Mouse (Mus musculus) kidney, embryonic 14.5 days (tissue): ENCODE data around the gene Skor1. TPM values are rescaled to one million over a fixed set of nuclear protein-coding genes. Genes with fewer than 3 reads are reported as not detected.

ENCODE experiments used
- ATAC-seq: fragments of 200-750 bp; cut with Nextera tagmentation; 2 replicates; pipeline ENCODE4 v1.8.0; 2017; ENCODE audit warnings: moderate number of reproducible peaks, mild to moderate bottlenecking, moderate TSS enrichment, moderate library complexity; ENCODE audit not compliant: low FRiP score, low TSS enrichment
- H3K27ac ChIP-seq: fragments of 300-500 bp; sonication (generic); 2 replicates; pipeline ENCODE4 v1.5.1; 2014; ENCODE audit warnings: low read depth, mild to moderate bottlenecking, low read length, moderate library complexity, mixed read lengths
- H3K27me3 ChIP-seq: fragments of 300-500 bp; sonication (generic); 2 replicates; pipeline ENCODE4 v1.6.1; 2014; ENCODE audit warnings: mild to moderate bottlenecking, low read length; ENCODE audit not compliant: control insufficient read depth, insufficient read depth
- H3K36me3 ChIP-seq: fragments of 300-500 bp; sonication (generic); 2 replicates; pipeline ENCODE4 v1.6.1; 2014; ENCODE audit warnings: low read length, mixed read lengths; ENCODE audit not compliant: control insufficient read depth, insufficient read depth
- H3K4me1 ChIP-seq: fragments of 300-500 bp; sonication (generic); 2 replicates; pipeline ENCODE4 v1.6.1; 2014; ENCODE audit warnings: low read length, mixed read lengths; ENCODE audit not compliant: control insufficient read depth, insufficient read depth
- H3K4me2 ChIP-seq: fragments of 300-500 bp; sonication (generic); replicated peaks from 2 replicates; pipeline ENCODE4 v1.6.1; 2014; ENCODE audit warnings: low read depth, mild to moderate bottlenecking, low read length
- H3K4me3 ChIP-seq: fragments of 300-500 bp; sonication (generic); 2 replicates; pipeline ENCODE4 v1.5.1; 2014; ENCODE audit warnings: mild to moderate bottlenecking, low read length
- H3K9ac ChIP-seq: fragments of 300-500 bp; sonication (generic); 2 replicates; pipeline ENCODE4 v1.6.1; 2014; ENCODE audit warnings: low read depth, mild to moderate bottlenecking, low read length, moderate library complexity
- H3K9me3 ChIP-seq: fragments of 300-500 bp; sonication (generic); 2 replicates; pipeline ENCODE4 v1.6.1; 2016; ENCODE audit warnings: low read length; ENCODE audit not compliant: control insufficient read depth
- WGBS: fragments of 180-500 bp; shearing (Covaris S2); extraction: QIAGEN DNeasy Blood & Tissue Kit; methylation state at CpG from one replicate; pipeline ENCODE4 v1.1.7; 2014; 5-methylcytosine and 5-hydroxymethylcytosine counted together
- polyA plus RNA-seq: library from polyadenylated mRNA; unstranded; fragments of >200 nt; fragmentation: Nextera tagmentation; extraction: Ambion mirVana; gene quantifications from 2 replicates; pipeline ENCODE4 v1.2.1, GENCODE M21; 2014

The Skor1 gene
- polyA plus RNA-seq, 1 experiment from 2014 or later: not detected

GRCm38 (mm10) chr9:63145249-63146125 lies 3.3 kb downstream of the Skor1 start:
- Histone ChIP-seq H3K27me3 (peaks cover 100% of the 10 kb centered on the region), H3K4me3 (peak overlapping the region; percentile 23; the same call in 1 of the 2 replicates), H3K4me1 (peaks cover 28% of the 10 kb centered on the region), H3K9ac (no peak overlapping the region), H3K9me3 (no peaks in the 10 kb centered on the region), H3K4me2 (no peak overlapping the region), H3K36me3 (no peaks in the 10 kb centered on the region), H3K27ac (no peak overlapping the region)
- no peak for ATAC-seq
- WGBS: 1% methylated on average over 71 of the region's 73 CpGs

- no peak for ATAC-seq
- peaks cover 100% of the 10 kb centered on the region for H3K27me3 ChIP-seq
- no peak overlapping the region for H3K9ac ChIP-seq
- H3K4me1 ChIP-seq: peaks cover 28% of the 10 kb centered on the region
- H3K9me3 ChIP-seq: no peaks in the 10 kb centered on the region
- no peak overlapping the region for H3K4me2 ChIP-seq
- H3K27ac ChIP-seq: no peak overlapping the region
- WGBS: 2% methylated on average over 75 of the region's 80 CpGs
- H3K36me3 ChIP-seq: no peaks in the 10 kb centered on the region
- peak overlapping the region; percentile 14; the same call in 1 of the 2 replicates for H3K4me3 ChIP-seq
Measured at GRCm38 (mm10) chr9:63144502-63145248, 4.1 kb downstream of the Skor1 start.

- Histone ChIP-seq H3K9me3 (no peaks in the 10 kb centered on the region), H3K36me3 (no peaks in the 10 kb centered on the region), H3K9ac (no peak overlapping the region), H3K27ac (no peak overlapping the region), H3K4me3 (peak overlapping the region; percentile 14), H3K4me2 (no peak overlapping the region), H3K4me1 (peaks cover 24% of the 10 kb centered on the region), H3K27me3 (peaks cover 100% of the 10 kb centered on the region)
- 2% methylated on average over 47 of the region's 47 CpGs for WGBS
- ATAC-seq: no peak
Measured at GRCm38 (mm10) chr9:63143641-63144501, 4.9 kb downstream of the Skor1 start.

- Histone ChIP-seq H3K27me3 (peaks cover 100% of the 10 kb centered on the region), H3K4me2 (no peak overlapping the region), H3K9me3 (no peaks in the 10 kb centered on the region), H3K4me3 (no peak overlapping the region; the same call in 1 of the 2 replicates), H3K4me1 (peaks cover 23% of the 10 kb centered on the region), H3K9ac (no peak overlapping the region), H3K27ac (no peak overlapping the region), H3K36me3 (no peaks in the 10 kb centered on the region)
- ATAC-seq: no peak
- WGBS: under 1% methylated on average over 25 of the region's 25 CpGs
Measured at GRCm38 (mm10) chr9:63143227-63143626, 5.5 kb downstream of the Skor1 start.

DNA sequence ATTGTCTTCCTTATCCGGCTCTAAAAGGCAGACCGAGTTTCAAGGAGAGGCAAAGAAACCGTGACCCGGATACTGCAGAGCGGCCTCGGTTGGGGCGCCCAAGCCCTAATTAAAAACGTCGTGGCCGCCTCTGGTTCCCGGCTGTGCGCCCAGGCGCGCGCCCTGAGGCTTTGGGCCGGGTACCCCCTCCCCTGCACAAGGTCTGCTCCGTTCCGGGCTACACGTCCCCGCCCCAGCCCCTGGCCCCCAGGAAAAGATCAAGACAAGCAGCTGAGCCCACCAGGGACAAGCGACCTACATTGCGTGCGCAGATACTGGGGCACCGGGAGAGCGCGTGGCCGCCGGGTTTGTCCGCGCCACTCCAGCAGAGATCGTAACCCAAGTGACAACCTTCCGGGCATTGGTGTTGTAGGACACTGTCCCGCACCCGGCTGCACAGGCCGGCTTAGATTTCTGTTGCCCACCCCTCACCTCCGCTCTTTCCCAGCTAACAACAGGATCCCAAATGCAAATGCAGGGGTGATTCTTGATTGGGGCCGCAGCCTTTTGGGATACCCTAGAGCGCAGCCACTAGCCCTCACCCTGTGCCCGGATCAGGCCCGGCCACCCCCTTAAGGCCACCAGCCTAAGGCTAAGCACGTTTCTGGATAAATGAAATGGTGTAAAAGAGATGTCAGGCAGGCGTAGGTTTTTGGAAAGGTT lies 6.3 kb downstream of the Skor1 start:
- peak overlapping the region; percentile 15; the same call in 1 of the 2 replicates for H3K4me2 ChIP-seq
- no peaks in the 10 kb centered on the region for H3K36me3 ChIP-seq
- H3K9ac ChIP-seq: no peak overlapping the region
- H3K27ac ChIP-seq: no peak overlapping the region
- H3K4me3 ChIP-seq: peak overlapping the region; percentile 21
- peaks cover 23% of the 10 kb centered on the region for H3K4me1 ChIP-seq
- WGBS: 1% methylated on average over 42 of the region's 42 CpGs
- peaks cover 100% of the 10 kb centered on the region for H3K27me3 ChIP-seq
- ATAC-seq: no peak
- H3K9me3 ChIP-seq: no peaks in the 10 kb centered on the region

DNA sequence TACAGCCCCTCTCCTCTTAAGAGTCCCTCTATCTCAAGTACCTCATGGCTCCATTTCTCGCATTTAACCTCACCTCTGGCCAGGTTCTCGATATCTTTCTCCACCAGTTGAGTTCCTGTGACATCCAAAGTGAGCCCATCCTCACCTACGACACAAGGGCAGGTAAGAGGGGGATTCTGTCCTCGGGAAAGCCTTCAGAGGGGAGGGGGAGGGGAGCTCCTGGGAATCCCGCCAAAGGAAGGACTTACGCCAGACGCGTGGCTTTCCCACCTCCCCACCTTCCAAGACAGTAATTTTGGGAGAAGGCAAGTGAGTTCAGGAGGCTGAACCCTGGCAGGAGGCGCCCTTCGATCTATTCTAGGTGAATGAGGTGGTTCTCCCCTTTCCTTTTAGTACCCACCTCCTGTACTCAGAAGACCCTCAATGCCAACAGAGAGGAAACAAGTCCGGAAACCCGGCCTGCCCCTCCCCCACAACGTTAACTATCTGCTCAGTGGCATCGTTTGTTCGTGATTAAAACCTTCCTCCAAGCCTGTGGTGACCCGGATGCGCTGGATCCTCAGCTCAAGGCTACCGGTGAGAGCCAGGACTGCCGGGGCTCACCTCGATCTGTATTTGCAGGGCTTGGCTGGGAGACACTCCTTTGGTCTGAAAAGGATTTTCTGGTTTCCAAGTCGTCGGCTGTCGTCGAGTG lies 7.0 kb downstream of the Skor1 start:
- Histone ChIP-seq H3K4me1 (peaks cover 20% of the 10 kb centered on the region), H3K27me3 (peaks cover 100% of the 10 kb centered on the region), H3K27ac (no peak overlapping the region), H3K9me3 (no peaks in the 10 kb centered on the region), H3K9ac (no peak overlapping the region), H3K4me2 (peak overlapping the region; percentile 15; the same call in 1 of the 2 replicates), H3K36me3 (no peaks in the 10 kb centered on the region), H3K4me3 (peak overlapping the region; percentile 21)
- 1% methylated on average over 24 of the region's 24 CpGs for WGBS
- ATAC-seq: no peak

GRCm38 (mm10) chr9:63140211-63140610 lies 8.6 kb downstream of the Skor1 start:
- H3K27ac ChIP-seq: no peak overlapping the region
- 1% methylated on average over 9 of the region's 9 CpGs for WGBS
- peaks cover 100% of the 10 kb centered on the region for H3K27me3 ChIP-seq
- no peak overlapping the region for H3K4me3 ChIP-seq
- no peak overlapping the region for H3K4me2 ChIP-seq
- no peak for ATAC-seq
- no peaks in the 10 kb centered on the region for H3K36me3 ChIP-seq
- H3K9ac ChIP-seq: no peak overlapping the region
- H3K4me1 ChIP-seq: peaks cover 15% of the 10 kb centered on the region
- no peaks in the 10 kb centered on the region for H3K9me3 ChIP-seq

DNA sequence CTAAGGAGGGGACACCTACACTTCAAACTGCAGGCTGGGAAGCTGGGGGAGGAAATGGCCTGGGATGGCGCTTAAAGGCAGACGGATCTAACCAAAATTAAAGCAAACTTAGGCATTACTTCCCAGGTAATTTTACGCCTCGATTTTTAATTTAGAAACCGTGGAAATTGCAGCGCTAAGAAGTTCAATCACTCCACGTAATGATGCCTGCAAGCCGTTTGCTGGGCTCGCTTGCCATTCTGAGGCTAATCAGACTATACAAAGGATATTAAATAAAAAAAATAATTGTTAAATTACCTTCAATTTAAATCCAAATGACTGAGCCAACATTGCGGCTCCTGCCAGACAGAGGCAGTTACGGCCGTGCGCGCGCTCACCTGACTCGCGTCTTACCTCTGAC lies 9.1 kb downstream of the Skor1 start:
- H3K9ac ChIP-seq: no peak overlapping the region
- ATAC-seq: no peak
- peaks cover 15% of the 10 kb centered on the region for H3K4me1 ChIP-seq
- peaks cover 100% of the 10 kb centered on the region for H3K27me3 ChIP-seq
- 3% methylated on average over 17 of the region's 17 CpGs for WGBS
- H3K36me3 ChIP-seq: no peaks in the 10 kb centered on the region
- no peak overlapping the region for H3K27ac ChIP-seq
- H3K9me3 ChIP-seq: no peaks in the 10 kb centered on the region
- no peak overlapping the region for H3K4me2 ChIP-seq
- no peak overlapping the region for H3K4me3 ChIP-seq
